In genomic region chr13:23426335-23426734, GRCm38 (mm10) we compare ENCODE assay signal across 8 mouse cellular contexts. TPM values are rescaled to one million over a fixed set of nuclear protein-coding genes. Genes with fewer than 3 reads are reported as not detected.
DNase-seq lines count a peak whose midpoint lies in the region; ATAC-seq and TF ChIP-seq lines count a peak whose summit lies in the region.

No protein-coding gene starts in this region.

- H3K27ac ChIP-seq in cerebellum, adult 2 months (ENCODE audit: insufficient read depth, low read length), result no peak overlapping the region
- H3K27ac ChIP-seq in liver, postnatal 0 days (ENCODE audit: low read depth), result no peak overlapping the region
- H3K27ac ChIP-seq in liver, embryonic 13.5 days, result peak overlapping the region; percentile 77; the same call in 1 of the 2 replicates

- H3K4me3 ChIP-seq in cerebellum, adult 2 months (replicated peaks; ENCODE audit: insufficient read depth, low read depth, low read length), result no peak overlapping the region
- no peak overlapping the region for H3K4me3 ChIP-seq in liver, postnatal 0 days (ENCODE audit: low read depth, low read length)
- H3K4me3 ChIP-seq in liver, embryonic 13.5 days (replicated peaks), result peak overlapping the region; percentile 90

- 27% methylated on average over 8 of the region's 8 CpGs for WGBS in cerebellum, adult 2 months
- 21% methylated on average over 8 of the region's 8 CpGs for WGBS in liver, postnatal 0 days (ENCODE audit: insufficient replicate concordance)
- 5% methylated on average over 8 of the region's 8 CpGs for WGBS in liver, embryonic 13.5 days (ENCODE audit: insufficient replicate concordance)

- H3K27me3 ChIP-seq in cerebellum, adult 2 months (ENCODE audit: control insufficient read depth, insufficient read depth, low read length), result no peaks in the 10 kb centered on the region
- no peaks in the 10 kb centered on the region for H3K27me3 ChIP-seq in liver, postnatal 0 days (ENCODE audit: insufficient read depth, low read length)
- H3K27me3 ChIP-seq in liver, embryonic 13.5 days, result no peaks in the 10 kb centered on the region

- no peak for TF ChIP-seq CTCF in cerebellum, adult 2 months (IDR thresholded peaks at IDR 0.05; ENCODE audit: borderline replicate concordance, insufficient read depth, low read depth, low read length)
- no peak for TF ChIP-seq CTCF in liver, postnatal 0 days (IDR thresholded peaks at IDR 0.05; ENCODE audit: low read depth)

- peaks cover 4% of the 10 kb centered on the region; the same call in 1 of the 2 replicates for H3K4me1 ChIP-seq in cerebellum, adult 2 months (ENCODE audit: control insufficient read depth, insufficient read depth, low read length)
- 0 out of 2 replicates have a peak, but pooled peaks cover 6% of the 10 kb centered on the region for H3K4me1 ChIP-seq in liver, postnatal 0 days (ENCODE audit: insufficient read depth)
- peaks cover 61% of the 10 kb centered on the region for H3K4me1 ChIP-seq in liver, embryonic 13.5 days (replicated peaks)

- H3K4me2 ChIP-seq in liver, postnatal 0 days (ENCODE audit: low read depth, low read length), result no peak overlapping the region
- H3K4me2 ChIP-seq in liver, embryonic 13.5 days, result peak overlapping the region; percentile 89

- no peak for TF ChIP-seq POLR2A in cerebellum, adult 2 months (IDR thresholded peaks at IDR 0.05; ENCODE audit: borderline replicate concordance, insufficient read depth, low read length)

- no peak for TF ChIP-seq EP300 in liver, postnatal 0 days (IDR thresholded peaks at IDR 0.05; ENCODE audit: low read depth)

- H3K9ac ChIP-seq in liver, postnatal 0 days (replicated peaks), result no peak overlapping the region
- H3K9ac ChIP-seq in liver, embryonic 13.5 days, result peak overlapping the region; percentile 55

- no peak for ATAC-seq in liver, postnatal 0 days
- peak; percentile 38; the same call in 1 of the 2 replicates for ATAC-seq in liver, embryonic 13.5 days (ENCODE audit: low read depth)

- peak; percentile 20 for DNase-seq in cerebellum, adult 11-12 months
- DNase-seq in cerebellum, adult 2 months, result no peak
- peak; percentile 82 for DNase-seq in liver
- no peak for DNase-seq in liver, postnatal 0 days
- DNase-seq in brain, adult 2 months (ENCODE audit: low read depth, low spot score), result peak; percentile 66
- peak; percentile 70 for DNase-seq in liver, embryonic 13.5 days
- no peak for DNase-seq in thymus, postnatal 10 days (ENCODE audit: low spot score in 2 of 2)
- no peak for DNase-seq in ovary, postnatal 14 days (ENCODE audit: low spot score)

- H3K36me3 ChIP-seq in liver, postnatal 0 days (replicated peaks; ENCODE audit: insufficient read depth, low read length), result no peaks in the 10 kb centered on the region
- peaks cover 12% of the 10 kb centered on the region for H3K36me3 ChIP-seq in liver, embryonic 13.5 days

- no peaks in the 10 kb centered on the region for H3K9me3 ChIP-seq in liver, postnatal 0 days (ENCODE audit: low read length)
- no peaks in the 10 kb centered on the region for H3K9me3 ChIP-seq in liver, embryonic 13.5 days (replicated peaks)

RNA-seq across cellular contexts. Expression of gene Abt1, which starts 2.7 kb away (rescaled TPM):
- 9.8 and 10.7 TPM in 2 replicates for polyA plus RNA-seq in cerebellum, adult 2 months (2012; rRNA removed)
- polyA plus RNA-seq in liver, postnatal 0 days (2015; fragmentation: Nextera tagmentation; extraction: Ambion mirVana), result 4.3 and 4.8 TPM in 2 replicates
- 8.3 and 9.1 TPM in 2 replicates for polyA plus RNA-seq in liver, embryonic 13.5 days (2015; fragmentation: Nextera tagmentation; extraction: Ambion mirVana)

RNA-seq across cellular contexts. Expression of gene Btn1a1, which starts 39.4 kb away (rescaled TPM):
- polyA plus RNA-seq in cerebellum, adult 2 months (2012; rRNA removed), result 0.21 and 0.32 TPM in 2 replicates
- 0.92 and 0.96 TPM in 2 replicates for polyA plus RNA-seq in liver, postnatal 0 days (2015; fragmentation: Nextera tagmentation; extraction: Ambion mirVana)
- polyA plus RNA-seq in liver, embryonic 13.5 days (2015; fragmentation: Nextera tagmentation; extraction: Ambion mirVana), result 1.5 and 2.0 TPM in 2 replicates

RNA-seq across cellular contexts. Expression of gene Zfp322a, which starts 57.3 kb away (rescaled TPM):
- 14.6 and 16.0 TPM in 2 replicates for polyA plus RNA-seq in cerebellum, adult 2 months (2012; rRNA removed)
- polyA plus RNA-seq in liver, postnatal 0 days (2015; fragmentation: Nextera tagmentation; extraction: Ambion mirVana), result 7.4 and 9.5 TPM in 2 replicates
- 15.2 and 20.1 TPM in 2 replicates for polyA plus RNA-seq in liver, embryonic 13.5 days (2015; fragmentation: Nextera tagmentation; extraction: Ambion mirVana)

Comparison
In these comparisons a context has a peak if more than half of its experiments do, and no peak if none do; other contexts are left out.
1. DNase-seq: peak in cerebellum, adult 11-12 months (single experiment), liver (single experiment), brain, adult 2 months (single experiment) and liver, embryonic 13.5 days (single experiment); none in cerebellum, adult 2 months (0 of 2), liver, postnatal 0 days (single experiment), thymus, postnatal 10 days (0 of 2) and ovary, postnatal 14 days (single experiment).